Mouse (Mus musculus): ENCODE results near the gene Tas2r137.
A peak's percentile ranks its signal among the peaks of the same experiment; 100 is the strongest.

The Tas2r137 gene

DNA sequence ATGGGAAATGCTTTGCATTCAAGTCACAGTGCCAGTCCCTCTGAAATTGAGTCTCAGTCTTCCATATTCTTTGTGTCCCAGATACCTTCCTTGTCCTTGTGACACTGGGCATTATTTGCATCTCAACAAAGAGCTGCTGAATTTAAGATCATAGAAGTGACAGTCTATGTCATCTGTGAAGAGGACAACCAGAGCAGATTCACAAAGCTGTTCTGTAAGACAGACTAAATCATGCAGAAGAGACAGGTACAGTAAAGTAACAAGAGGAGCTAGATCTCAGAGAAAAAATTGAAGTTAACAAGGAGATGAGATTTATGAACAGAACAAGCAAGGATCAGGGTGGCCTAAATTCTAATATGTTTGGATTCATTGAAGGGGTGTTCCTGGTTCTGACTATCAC is at the start of gene Tas2r137:
Gene Tas2r137, plus strand, starts transcription at position 301 of the 400 bp plus-strand sequence.
- DNase-seq: no peak

DNA sequence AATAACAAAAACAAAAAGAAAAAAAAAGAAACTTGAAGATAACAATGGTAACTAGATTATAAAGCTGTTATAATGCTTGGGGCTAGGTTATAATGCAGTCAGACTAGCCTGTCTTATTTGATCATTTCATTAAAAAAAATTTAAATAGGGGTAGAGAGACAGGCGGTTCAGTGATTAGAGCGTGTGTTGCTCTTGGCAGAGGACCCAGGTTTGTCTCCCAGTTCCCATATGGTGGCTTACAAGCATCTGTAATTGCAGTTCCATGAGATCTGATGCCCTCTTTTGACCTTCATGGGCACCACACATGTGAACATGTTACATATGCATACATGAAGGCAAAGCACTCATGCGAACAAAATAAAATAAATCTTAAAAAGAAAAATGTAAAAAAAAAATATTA is 49.8 kb upstream of the Tas2r137 start:
- DNase-seq: no peak

DNA sequence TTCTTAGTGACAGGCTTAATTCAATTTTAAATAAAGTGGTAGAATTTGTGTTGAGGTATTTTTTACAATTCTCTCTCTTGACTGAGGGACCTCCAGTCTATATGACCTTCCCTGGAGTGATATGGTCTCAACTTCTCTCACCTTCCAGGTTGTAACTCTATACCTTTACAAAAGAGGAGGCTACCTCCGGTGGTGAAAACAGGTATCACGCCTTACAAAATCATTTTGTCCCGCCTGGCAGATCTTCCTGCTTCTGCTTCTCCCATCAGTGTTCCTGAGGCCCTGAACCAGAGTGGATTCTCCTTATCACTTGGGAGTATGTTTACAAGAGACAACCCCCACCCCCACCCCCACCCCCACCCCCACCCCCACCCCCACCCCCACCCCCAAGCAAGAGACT is 49.3 kb upstream of the Tas2r137 start:
- DNase-seq: no peak

DNA sequence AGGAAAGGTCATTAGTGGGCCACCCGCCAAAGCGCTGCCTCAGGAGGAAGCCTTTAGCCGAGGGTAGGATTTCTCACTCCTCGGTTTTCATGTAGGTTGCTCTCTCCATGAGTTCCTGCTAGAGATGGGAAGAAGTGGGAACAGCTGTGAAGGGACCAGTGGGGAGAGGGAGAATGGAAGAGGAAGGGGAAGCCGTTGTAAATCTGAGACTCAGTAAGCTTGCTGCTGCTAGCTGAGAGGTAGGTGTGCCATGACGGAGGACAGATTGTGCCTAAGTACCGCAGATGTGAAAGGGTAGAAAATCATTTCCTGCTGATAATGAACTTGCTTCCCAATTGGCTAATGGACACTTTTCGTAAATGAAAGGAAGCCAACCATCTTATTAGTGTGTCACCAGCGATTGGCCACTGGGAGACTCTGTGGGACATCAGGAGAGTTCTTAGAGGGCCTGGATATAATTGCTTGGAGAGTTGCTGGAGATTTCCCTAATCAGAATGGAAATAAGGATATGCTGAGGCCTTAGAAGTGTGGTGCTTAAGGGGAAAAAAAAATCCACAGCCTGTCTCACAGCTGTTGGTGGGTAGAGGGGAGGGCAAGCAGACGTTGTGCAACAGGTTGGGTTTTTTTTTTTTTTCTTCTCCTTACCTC is 47.6 kb upstream of the Tas2r137 start:
- DNase-seq: no peak

DNA sequence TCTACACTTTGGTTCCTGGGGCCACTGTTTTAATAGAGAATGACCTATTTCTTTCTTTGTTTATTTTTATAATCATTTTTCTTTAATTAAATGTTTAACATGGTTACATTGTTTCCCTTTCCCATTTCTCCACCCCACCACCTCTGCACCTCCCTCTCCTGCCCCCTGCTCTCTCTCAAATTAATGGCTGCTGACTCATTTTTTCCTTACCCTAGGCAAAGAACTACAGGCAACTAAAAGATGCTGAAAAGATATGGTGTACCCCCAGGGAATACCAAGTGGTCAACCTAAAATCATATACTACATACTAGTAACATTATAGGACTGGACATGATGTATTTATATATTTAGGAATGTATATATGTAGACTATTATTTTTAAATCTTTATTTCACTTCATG is 42.4 kb upstream of the Tas2r137 start:
- DNase-seq: no peak

DNA sequence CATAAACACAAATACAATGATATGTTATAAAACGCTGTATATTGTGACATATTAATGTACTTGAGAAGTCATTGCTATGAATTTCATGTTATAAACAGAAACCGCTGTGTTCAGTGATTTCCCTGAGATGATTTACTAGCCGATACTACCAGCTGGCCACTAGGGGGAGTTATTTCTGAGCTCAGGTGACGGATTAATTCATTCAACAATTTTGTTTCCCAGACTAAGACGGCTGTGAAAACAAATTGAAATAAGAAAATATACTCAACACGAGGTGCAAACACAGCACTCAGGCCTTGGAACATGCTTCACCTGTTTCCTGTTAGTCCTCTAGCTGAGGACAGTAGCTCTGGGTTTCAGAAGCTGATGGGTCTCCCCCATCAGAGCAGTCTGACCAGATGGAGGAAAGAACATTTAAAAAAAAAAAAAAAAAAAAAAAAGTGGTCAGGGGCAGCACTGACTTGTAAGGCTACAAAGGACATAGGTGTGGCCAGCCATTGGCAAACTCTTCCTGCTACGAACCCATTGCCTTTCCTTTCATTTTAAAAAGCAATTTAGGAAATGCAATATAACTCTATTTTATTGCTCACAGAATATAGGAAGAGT is 36.5 kb upstream of the Tas2r137 start:
- no peak for DNase-seq

DNA sequence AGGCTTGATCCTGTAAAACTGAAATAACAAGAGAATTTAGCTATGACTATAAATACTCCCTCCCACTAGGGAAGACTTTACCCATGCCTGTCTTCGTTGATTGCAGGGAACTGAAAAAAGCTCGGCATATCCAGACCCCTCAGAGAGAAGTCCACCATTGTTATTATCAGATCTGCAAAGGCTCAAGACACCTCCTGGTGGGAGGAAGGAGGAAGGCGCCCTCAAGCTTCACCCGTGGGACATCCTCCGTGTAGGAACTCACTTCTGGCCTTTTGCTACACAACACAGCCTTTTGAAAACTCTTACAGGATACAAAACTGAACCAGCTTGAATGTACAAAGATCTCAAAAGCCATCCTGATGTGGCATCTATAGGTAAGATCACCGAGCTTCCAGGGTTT is 25.3 kb upstream of the Tas2r137 start:
- DNase-seq: peak; percentile 17

DNA sequence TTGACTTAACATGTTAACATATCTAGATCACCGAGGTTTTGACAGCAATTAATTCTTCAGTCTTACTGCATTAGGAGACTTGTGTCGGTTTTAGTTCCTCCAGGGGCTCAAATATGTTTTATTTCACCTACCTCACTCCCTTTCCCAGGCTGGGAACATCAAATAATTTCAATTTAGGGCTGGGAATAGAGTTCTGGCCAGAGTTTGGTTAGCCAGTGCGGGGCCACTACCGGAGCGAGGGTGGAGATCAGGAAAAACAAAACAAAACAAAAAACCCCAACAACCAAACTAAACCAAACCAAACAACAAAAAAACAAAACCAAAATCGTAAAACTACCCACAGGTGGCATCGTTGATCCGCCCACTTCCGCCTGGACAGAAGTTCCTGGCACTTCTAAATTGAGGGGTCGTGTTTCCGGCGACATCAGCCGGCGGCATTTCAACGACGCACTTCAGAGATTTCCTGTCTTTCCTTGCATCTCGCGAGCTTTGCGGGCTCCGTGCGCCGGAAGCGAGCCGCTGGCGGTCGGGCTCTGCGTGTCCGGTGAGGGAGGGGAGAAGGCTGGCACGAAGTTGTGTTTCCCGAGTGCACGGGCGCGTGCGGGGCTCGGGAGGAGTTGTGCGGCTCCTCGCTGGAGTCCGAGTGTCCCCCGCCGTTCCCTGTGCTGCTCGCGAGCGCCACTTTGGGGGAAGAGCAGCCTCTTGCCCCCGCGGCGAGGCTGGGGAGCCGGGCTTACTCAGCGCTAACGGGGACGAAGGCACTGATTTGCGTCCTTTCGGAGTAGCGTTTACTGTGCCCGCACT is 19.9 kb upstream of the Tas2r137 start, which contains the start of gene Ssbp1:
Gene Ssbp1, plus strand, starts transcription at position 437 of the 804 bp plus-strand sequence.
- DNase-seq: peak; percentile 95

DNA sequence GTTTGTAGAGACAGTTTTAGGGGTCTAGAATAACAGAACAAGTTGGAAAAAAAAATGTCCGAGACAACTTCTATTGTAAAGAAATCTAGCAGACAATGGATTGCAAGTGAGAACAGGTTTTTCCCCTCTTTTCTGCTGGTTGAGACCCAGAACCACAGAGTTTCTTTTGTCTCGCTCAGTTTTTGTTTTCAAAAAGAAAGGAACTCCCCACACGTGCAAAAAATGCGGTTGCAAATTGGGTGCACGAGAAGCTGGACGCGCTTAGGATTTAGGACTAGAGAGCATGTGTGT is 19.4 kb upstream of the Tas2r137 start:
- DNase-seq: no peak

DNA sequence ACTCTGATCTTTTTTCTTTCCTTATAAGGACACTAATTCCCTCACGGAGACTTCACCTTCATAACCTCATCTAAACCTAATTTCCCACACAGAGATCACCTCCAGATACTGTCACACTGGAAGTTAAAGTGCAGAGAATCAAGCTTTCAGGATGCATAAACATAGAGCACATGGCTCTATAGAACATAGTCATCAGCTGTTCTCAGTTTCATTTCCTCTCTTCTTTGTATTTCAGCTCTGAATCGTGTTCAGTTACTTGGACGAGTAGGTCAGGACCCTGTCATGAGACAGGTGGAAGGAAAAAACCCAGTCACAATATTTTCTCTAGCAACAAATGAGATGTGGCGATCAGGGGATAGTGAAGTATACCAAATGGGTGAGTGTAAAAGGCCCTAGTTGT is 14.9 kb upstream of the Tas2r137 start:
- DNase-seq: no peak

DNA sequence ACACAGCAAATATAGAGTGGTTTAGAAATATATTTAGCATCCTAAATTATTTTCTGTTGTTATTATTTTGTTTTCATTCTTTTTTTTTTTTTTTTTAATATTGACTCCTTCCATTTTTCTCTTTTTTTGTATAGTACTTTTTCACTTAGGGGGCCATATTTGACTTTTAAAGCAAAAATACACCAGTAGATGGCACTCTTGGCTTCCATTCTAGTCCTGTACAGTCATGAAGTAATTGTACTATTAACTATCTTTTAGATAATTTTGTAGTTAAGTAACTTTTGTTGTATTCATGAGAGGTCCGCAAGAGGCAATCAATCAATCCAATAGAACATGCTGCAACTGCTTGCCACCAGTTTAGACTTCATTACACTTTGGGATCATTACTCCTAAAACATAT is 11.3 kb upstream of the Tas2r137 start:
- DNase-seq: no peak

DNA sequence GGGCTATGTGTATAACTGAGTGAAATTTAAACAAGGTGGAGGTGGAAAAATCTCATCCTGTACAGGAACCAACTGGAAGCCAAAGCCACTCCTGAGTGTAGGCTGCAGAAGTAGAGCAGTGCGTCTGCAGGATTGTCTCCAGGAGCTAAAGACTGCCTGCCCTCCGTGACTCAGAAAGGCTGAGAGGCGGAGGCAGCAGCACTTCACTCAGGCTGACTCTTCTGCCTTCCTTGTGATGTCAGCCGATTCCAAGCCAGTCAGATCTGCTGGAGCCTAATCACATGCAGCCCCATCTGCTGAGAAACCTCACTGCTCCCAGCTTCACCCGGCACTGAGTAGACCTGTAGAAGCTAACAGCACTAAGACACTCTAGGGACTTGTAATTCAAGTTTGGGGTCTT is 8.7 kb upstream of the Tas2r137 start:
- no peak for DNase-seq

DNA sequence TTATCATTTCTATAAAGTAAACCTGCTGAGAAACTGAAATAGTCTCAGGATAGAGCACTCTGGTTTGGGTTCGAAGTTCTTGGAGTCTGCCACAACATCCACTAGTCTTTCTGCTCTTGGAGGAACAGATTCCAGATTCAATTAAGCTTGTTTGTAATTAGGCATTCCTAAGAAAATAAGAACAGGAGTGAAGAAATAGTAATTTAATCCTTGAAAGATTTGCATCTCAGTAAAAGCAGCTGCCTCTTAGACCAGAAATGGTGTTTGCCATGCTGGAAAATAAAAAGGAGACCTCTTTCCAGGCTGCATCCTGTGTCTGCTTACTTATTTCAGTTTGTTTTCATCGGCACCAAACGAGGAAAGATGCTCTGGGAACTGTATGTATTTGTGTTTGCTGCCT is 2.2 kb downstream of the Tas2r137 start, which contains the start of gene Tas2r108:
Gene Tas2r108, plus strand, starts transcription at position 301 of the 400 bp plus-strand sequence.
- no peak for DNase-seq

DNA sequence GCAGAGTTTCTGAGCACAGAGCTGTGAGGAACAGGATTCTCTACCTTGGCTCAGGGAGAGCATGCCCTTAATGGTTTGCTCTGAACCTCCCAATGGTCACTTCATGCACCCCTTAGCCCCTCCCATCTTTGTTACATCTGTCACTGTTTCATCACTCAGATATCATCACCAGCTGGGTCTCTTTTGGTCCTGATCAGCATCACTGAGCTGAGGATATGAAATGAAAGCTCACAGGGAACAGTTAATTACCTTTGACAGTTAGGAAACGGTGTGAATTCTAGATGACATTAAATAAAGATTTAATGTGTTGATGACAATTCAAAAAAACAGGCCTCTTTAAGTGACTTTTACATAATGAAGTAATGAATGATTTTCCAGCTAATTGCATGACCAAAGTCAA is 28.4 kb downstream of the Tas2r137 start, which contains the start of gene Prss37:
Gene Prss37, minus strand, starts transcription at position 101 of the 400 bp plus-strand sequence.
- DNase-seq: no peak

Measured in kidney, postnatal 10 days (tissue).